ENCODE assay signal across 10 mouse cellular contexts in the genomic region with DNA sequence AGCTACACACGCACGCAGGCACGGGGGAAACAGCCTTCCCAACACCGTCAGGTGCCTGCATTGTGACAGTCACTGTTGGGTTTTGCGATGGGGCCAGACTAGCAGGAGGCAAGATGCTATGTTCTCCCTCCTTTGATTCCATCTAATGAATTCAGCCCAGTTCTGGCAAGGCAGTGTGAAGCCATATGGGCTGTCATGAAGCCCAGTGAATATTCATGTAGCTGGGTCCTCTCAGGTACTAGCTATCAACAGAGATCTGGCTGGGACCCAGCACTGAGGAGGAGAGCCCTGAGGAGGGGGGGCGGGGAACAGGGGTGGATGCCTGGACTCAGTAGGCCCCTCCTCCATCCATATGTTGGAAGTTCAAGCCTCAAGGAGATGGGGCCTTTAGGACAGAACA.
A peak's percentile ranks its signal among the peaks of the same experiment; 100 is the strongest.
DNase-seq lines count a peak whose midpoint lies in the region; ATAC-seq and TF ChIP-seq lines count a peak whose summit lies in the region.
"Had no signal": no experiment of that assay in that cellular context is flagged by ENCODE, and none has a peak within 500 bp of the region (broad histone marks: within the 10 kb centered on the region; RNA-seq: fewer than 3 reads in every experiment).

No protein-coding gene starts in this region.

- no peak for ATAC-seq in inflammation-experienced regulatory T-cells, adult 6 months

- peak; percentile 94 for DNase-seq in brain, embryonic 14.5 days (ENCODE audit: low read depth)
- DNase-seq in cerebellum, adult 11-12 months, result peak; percentile 95
- DNase-seq in frontal cortex, postnatal 10 days (ENCODE audit: low spot score in 2 of 2), result peak; percentile 42 to 51
- DNase-seq in left cerebral cortex, postnatal 14 days (ENCODE audit: low spot score in 2 of 2), result peak; percentile 75 to 85
- no peak for DNase-seq in spleen, postnatal 36 days (ENCODE audit: low spot score in 2 of 2)
- no peak for DNase-seq in thymus, postnatal 10 days (ENCODE audit: low spot score in 2 of 2)
- DNase-seq: liver, embryonic 13.5 days; retina, postnatal 1 day; thymus, adult 18-20 months had no signal

- intact Hi-C loops in left cerebral cortex, postnatal 14 days (cut with DNase I), result no loop called here

- no peak for TF ChIP-seq POLR2A in brain, embryonic 14.5 days (IDR thresholded peaks at IDR 0.05; ENCODE audit: borderline replicate concordance, extremely low read depth, insufficient read depth, insufficient read length, poor library complexity, severe bottlenecking)

- no peak for TF ChIP-seq CTCF in brain, embryonic 14.5 days (IDR thresholded peaks at IDR 0.05; ENCODE audit: borderline replicate concordance, extremely low read depth, insufficient read depth, insufficient read length)

Comparison
In these comparisons a context has a peak if more than half of its experiments do, and no peak if none do; other contexts are left out.
1. DNase-seq: peak in brain, embryonic 14.5 days (single experiment), cerebellum, adult 11-12 months (single experiment), frontal cortex, postnatal 10 days (2 of 2) and left cerebral cortex, postnatal 14 days (2 of 2); none in spleen, postnatal 36 days (0 of 2) and thymus, postnatal 10 days (0 of 2).